Mouse (Mus musculus): ENCODE results near the gene Cadps. TPM values are rescaled to one million over a fixed set of nuclear protein-coding genes. Genes with fewer than 3 reads are reported as not detected.
"Not testable (repeated sequence)": the region's sequence is repeated elsewhere in the genome, so short reads cannot be mapped to it uniquely, and the experiment has no call there.

The Cadps gene
- polyA plus RNA-seq, 1 experiment from 2014 or later, result 5.0 TPM

DNA sequence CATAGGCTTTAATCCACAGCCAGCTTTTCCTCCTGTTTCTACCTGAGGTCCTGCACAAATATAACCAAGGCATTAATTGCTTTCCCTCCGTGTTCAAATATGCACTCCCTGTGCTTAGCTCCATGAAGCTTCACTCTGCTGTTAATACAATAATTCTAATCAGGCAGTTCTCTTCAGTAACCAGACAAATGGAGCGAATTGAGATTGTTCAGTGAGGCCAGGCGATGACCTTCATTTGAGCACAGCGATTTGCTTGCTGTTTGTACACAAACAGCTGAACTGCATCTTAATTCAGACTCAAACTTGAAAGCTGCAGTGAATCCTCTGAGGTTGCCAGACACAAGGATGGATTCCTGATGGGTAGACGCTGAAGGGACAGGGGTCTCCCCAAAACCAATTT is 239.3 kb downstream of the Cadps start:
- no peak overlapping the region for H3K9ac ChIP-seq (ENCODE audit: low read length)
- H3K36me3 ChIP-seq (ENCODE audit: control insufficient read depth, insufficient read depth, low read length), result no peaks in the 10 kb centered on the region
- no peak overlapping the region for H3K4me3 ChIP-seq (ENCODE audit: low read depth, low read length)
- no peaks in the 10 kb centered on the region for H3K27me3 ChIP-seq (replicated peaks; ENCODE audit: control insufficient read depth, insufficient read depth, low read length)
- DNase-seq (ENCODE audit: low spot score), result no peak
- H3K4me2 ChIP-seq (ENCODE audit: low read length), result no peak overlapping the region
- ATAC-seq (replicated peaks; ENCODE audit: low FRiP score, low TSS enrichment, low read depth), result no peak
- H3K27ac ChIP-seq (ENCODE audit: low read depth), result no peak overlapping the region
- peaks cover 4% of the 10 kb centered on the region; the same call in 1 of the 2 replicates for H3K4me1 ChIP-seq (replicated peaks; ENCODE audit: control insufficient read depth, insufficient read depth, low read length)
- WGBS, result 77% methylated on average over 5 of the region's 5 CpGs
- H3K9me3 ChIP-seq (ENCODE audit: control insufficient read depth, low read length), result no peaks in the 10 kb centered on the region

DNA sequence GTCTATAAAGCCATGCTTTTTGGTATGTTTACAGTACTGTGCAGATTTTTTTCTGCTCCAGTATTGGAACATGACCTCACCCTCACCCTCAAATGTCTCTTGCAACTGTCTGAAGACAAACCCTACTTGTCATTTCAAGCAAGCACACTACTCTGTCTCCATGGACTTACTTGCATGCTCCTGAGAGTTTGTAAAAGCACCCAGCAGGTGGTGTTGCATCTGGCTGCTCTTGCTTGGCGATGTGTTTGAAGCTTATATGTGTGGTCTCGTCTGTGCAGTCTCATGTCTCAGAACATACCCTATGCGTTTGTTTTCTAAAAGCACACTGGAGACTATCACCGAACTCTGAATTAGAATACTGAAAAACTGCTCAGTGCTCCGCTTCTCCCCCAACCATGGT is 241.2 kb downstream of the Cadps start:
- ATAC-seq (replicated peaks; ENCODE audit: low FRiP score, low TSS enrichment, low read depth), result no peak
- Histone ChIP-seq H3K27me3 (replicated peaks; ENCODE audit: control insufficient read depth, insufficient read depth, low read length) (no peaks in the 10 kb centered on the region), H3K4me2 (ENCODE audit: low read length) (no peak overlapping the region), H3K4me3 (ENCODE audit: low read depth, low read length) (no peak overlapping the region), H3K9me3 (ENCODE audit: control insufficient read depth, low read length) (no peaks in the 10 kb centered on the region), H3K4me1 (replicated peaks; ENCODE audit: control insufficient read depth, insufficient read depth, low read length) (peaks cover 4% of the 10 kb centered on the region; the same call in 1 of the 2 replicates), H3K9ac (ENCODE audit: low read length) (no peak overlapping the region), H3K27ac (ENCODE audit: low read depth) (no peak overlapping the region), H3K36me3 (ENCODE audit: control insufficient read depth, insufficient read depth, low read length) (no peaks in the 10 kb centered on the region)
- 55% methylated on average over 5 of the region's 5 CpGs for WGBS
- no peak for DNase-seq (ENCODE audit: low spot score)

DNA sequence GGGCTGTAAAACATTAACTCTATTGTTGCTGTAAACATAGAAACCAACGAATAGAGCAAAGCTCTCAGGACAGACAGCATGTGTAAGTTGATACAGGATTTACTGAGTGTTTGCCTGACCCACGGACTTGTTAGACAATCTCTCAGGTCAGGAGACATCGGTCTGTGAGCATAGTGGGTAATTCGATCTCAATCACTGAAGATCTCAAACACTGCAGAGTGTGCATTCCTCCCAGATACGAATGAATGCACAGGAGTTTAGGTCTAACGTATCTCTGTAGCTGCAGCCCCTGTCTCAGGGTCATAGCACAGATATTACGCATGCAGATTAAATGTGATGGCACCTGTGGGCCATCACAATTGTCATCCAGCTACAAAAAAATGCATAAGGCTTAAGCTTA is 242.1 kb downstream of the Cadps start:
- Histone ChIP-seq H3K4me2 (ENCODE audit: low read length) (no peak overlapping the region), H3K4me3 (ENCODE audit: low read depth, low read length) (no peak overlapping the region), H3K36me3 (ENCODE audit: control insufficient read depth, insufficient read depth, low read length) (no peaks in the 10 kb centered on the region), H3K4me1 (replicated peaks; ENCODE audit: control insufficient read depth, insufficient read depth, low read length) (peaks cover 4% of the 10 kb centered on the region; the same call in 1 of the 2 replicates), H3K9me3 (ENCODE audit: control insufficient read depth, low read length) (no peaks in the 10 kb centered on the region), H3K27me3 (replicated peaks; ENCODE audit: control insufficient read depth, insufficient read depth, low read length) (no peaks in the 10 kb centered on the region), H3K27ac (ENCODE audit: low read depth) (no peak overlapping the region), H3K9ac (ENCODE audit: low read length) (no peak overlapping the region)
- ATAC-seq (replicated peaks; ENCODE audit: low FRiP score, low TSS enrichment, low read depth), result no peak
- DNase-seq (ENCODE audit: low spot score), result no peak
- WGBS, result 15% methylated on average over 7 of the region's 7 CpGs

DNA sequence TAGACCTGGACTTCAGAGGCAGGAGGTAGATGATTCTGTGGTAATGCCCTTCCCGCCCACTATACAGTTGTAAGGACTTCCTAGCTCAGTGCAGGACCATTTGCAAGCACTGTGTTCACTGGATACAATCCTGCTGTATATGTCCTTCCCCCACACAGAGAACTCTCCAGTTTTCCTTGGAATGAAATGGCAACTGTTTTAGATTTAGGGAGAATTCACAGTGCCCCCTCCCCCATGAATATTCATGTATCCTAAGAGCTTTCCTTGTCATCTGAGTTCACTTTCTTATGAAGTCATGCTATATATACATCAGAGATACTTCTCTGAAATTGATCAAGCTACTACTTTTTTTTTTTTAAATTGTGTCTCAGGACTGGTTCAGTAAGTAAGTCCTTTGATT is 244.7 kb downstream of the Cadps start:
- no peak overlapping the region for H3K4me3 ChIP-seq (ENCODE audit: low read depth, low read length)

DNA sequence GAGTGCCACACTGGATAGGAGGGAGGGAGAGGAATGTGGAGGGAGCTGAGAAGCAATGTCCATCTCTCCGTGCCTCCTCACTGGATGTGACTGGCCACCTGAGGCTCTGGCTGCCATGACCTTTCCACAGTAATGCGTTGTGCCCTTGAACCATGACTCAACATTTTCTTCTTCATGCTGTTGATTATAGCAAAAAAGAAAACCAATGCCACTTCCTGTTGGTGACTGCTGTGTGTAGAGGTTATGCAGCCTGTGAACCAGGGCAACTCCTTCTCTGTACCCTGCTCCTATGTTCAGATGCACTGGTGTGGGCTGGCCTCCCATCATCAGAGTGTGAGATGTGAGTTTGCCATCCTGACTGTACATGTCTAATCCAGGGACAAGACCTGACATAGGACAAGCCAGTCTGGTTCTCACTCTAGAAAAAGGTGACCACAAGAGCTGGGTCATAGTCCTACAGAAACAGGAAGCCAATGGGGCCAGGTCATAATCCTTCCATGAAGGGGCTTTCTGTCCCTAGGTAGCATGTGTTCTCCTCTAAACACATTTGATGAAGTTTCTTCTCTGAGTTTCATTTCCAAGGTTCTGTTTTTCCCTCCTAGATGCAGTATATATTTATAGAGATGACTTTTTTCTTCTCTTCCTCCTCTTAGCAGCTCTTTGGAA is 245.3 kb downstream of the Cadps start:
- Histone ChIP-seq H3K36me3 (ENCODE audit: control insufficient read depth, insufficient read depth, low read length) (no peaks in the 10 kb centered on the region), H3K4me2 (ENCODE audit: low read length) (no peak overlapping the region), H3K9me3 (ENCODE audit: control insufficient read depth, low read length) (no peaks in the 10 kb centered on the region), H3K4me3 (ENCODE audit: low read depth, low read length) (no peak overlapping the region), H3K4me1 (replicated peaks; ENCODE audit: control insufficient read depth, insufficient read depth, low read length) (peaks cover 4% of the 10 kb centered on the region; the same call in 1 of the 2 replicates), H3K9ac (ENCODE audit: low read length) (no peak overlapping the region), H3K27me3 (replicated peaks; ENCODE audit: control insufficient read depth, insufficient read depth, low read length) (no peaks in the 10 kb centered on the region), H3K27ac (ENCODE audit: low read depth) (no peak overlapping the region)
- DNase-seq (ENCODE audit: low spot score), result no peak
- ATAC-seq (replicated peaks; ENCODE audit: low FRiP score, low TSS enrichment, low read depth), result no peak
- 67% methylated on average over 2 of the region's 2 CpGs for WGBS

More for the DNA sequence above, 244.7 kb downstream of the Cadps start:
- DNase-seq (ENCODE audit: low spot score) (no peak), ATAC-seq (replicated peaks; ENCODE audit: low FRiP score, low TSS enrichment, low read depth) (no peak)
- H3K9me3 ChIP-seq (ENCODE audit: control insufficient read depth, low read length), result no peaks in the 10 kb centered on the region
- no peak overlapping the region for H3K9ac ChIP-seq (ENCODE audit: low read length)
- H3K27me3 ChIP-seq (replicated peaks; ENCODE audit: control insufficient read depth, insufficient read depth, low read length), result no peaks in the 10 kb centered on the region
- no peak overlapping the region for H3K4me2 ChIP-seq (ENCODE audit: low read length)
- H3K36me3 ChIP-seq (ENCODE audit: control insufficient read depth, insufficient read depth, low read length), result no peaks in the 10 kb centered on the region
- H3K4me1 ChIP-seq (replicated peaks; ENCODE audit: control insufficient read depth, insufficient read depth, low read length), result peaks cover 4% of the 10 kb centered on the region; the same call in 1 of the 2 replicates
- no peak overlapping the region for H3K27ac ChIP-seq (ENCODE audit: low read depth)
- WGBS, result 81% methylated on average over 1 of the region's 1 CpGs

DNA sequence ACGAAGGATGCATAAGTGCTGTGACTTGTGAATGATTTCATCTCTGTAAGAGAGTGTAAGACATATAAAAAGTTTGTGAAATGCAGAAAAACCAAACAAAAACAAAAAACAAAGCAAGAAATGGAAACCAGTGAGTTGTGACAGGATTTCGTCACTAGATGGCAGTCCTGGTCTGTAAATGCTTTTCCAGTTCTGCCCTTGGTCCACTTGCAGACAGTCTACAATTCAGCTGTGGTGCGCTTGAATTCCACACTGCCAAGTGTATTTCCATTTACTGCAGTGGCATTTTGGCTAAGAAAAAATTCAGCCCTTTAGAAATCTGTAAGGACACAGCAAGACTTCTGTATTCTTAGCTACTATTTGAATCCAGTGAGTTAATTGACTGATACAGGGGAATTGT is 247.8 kb downstream of the Cadps start:
- Histone ChIP-seq H3K4me2 (ENCODE audit: low read length) (no peak overlapping the region), H3K4me3 (ENCODE audit: low read depth, low read length) (no peak overlapping the region), H3K4me1 (replicated peaks; ENCODE audit: control insufficient read depth, insufficient read depth, low read length) (no peaks in the 10 kb centered on the region), H3K27ac (ENCODE audit: low read depth) (no peak overlapping the region), H3K27me3 (replicated peaks; ENCODE audit: control insufficient read depth, insufficient read depth, low read length) (no peaks in the 10 kb centered on the region), H3K9ac (ENCODE audit: low read length) (no peak overlapping the region), H3K36me3 (ENCODE audit: control insufficient read depth, insufficient read depth, low read length) (no peaks in the 10 kb centered on the region), H3K9me3 (ENCODE audit: control insufficient read depth, low read length) (no peaks in the 10 kb centered on the region)
- ATAC-seq (replicated peaks; ENCODE audit: low FRiP score, low TSS enrichment, low read depth) (no peak), DNase-seq (ENCODE audit: low spot score) (peak; percentile 71)
- WGBS, result 15% methylated on average over 3 of the region's 3 CpGs

DNA sequence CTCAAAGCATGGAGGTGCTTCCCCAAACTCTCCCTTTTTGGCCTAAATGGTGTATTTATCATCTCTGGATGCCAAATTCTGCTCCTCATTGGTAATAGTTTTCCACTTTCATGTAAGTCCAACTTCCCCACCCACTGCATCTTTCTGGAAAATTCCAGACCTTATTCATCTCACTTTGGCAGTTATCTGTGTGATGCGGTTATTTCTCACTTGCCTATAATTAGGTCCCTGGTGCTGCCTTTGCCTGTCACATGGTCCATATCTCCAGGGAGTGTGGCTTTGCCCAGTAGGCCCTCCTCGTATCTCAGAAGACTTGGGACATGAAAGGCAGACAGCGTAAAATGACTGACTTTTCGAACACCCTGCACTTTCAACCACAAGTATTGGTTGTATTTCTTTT is 248.5 kb downstream of the Cadps start:
- Histone ChIP-seq H3K27ac (ENCODE audit: low read depth) (no peak overlapping the region), H3K9me3 (ENCODE audit: control insufficient read depth, low read length) (no peaks in the 10 kb centered on the region), H3K4me2 (ENCODE audit: low read length) (no peak overlapping the region), H3K4me3 (ENCODE audit: low read depth, low read length) (no peak overlapping the region), H3K27me3 (replicated peaks; ENCODE audit: control insufficient read depth, insufficient read depth, low read length) (no peaks in the 10 kb centered on the region), H3K4me1 (replicated peaks; ENCODE audit: control insufficient read depth, insufficient read depth, low read length) (no peaks in the 10 kb centered on the region), H3K36me3 (ENCODE audit: control insufficient read depth, insufficient read depth, low read length) (no peaks in the 10 kb centered on the region), H3K9ac (ENCODE audit: low read length) (no peak overlapping the region)
- no peak for ATAC-seq (replicated peaks; ENCODE audit: low FRiP score, low TSS enrichment, low read depth)
- WGBS, result 87% methylated on average over 4 of the region's 4 CpGs
- no peak for DNase-seq (ENCODE audit: low spot score)

DNA sequence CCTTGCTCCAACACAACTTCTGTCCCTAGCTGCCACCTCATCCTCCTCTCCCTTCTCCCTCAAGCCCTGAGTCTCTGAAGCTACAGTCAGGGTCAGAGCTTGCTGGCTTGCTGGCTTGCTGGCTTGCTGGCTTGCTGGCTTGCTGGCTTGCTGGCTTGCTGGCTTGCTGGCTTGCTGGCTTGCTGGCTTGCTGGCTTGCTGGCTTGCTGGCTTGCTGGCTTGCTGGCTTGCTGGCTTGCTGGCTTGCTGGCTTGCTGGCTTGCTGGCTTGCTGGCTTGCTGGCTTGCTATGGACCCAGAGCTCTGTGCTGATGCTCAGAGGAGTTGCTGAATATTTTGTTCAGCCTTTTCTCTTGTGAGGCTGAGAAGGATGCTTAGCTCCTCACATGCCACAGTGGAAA is 261.1 kb downstream of the Cadps start:
- H3K27me3 ChIP-seq (replicated peaks; ENCODE audit: control insufficient read depth, insufficient read depth, low read length); ATAC-seq (replicated peaks; ENCODE audit: low FRiP score, low TSS enrichment, low read depth); H3K4me3 ChIP-seq (ENCODE audit: low read depth, low read length); H3K27ac ChIP-seq (ENCODE audit: low read depth); H3K9ac ChIP-seq (ENCODE audit: low read length); H3K4me1 ChIP-seq (replicated peaks; ENCODE audit: control insufficient read depth, insufficient read depth, low read length); H3K36me3 ChIP-seq (ENCODE audit: control insufficient read depth, insufficient read depth, low read length); H3K9me3 ChIP-seq (ENCODE audit: control insufficient read depth, low read length); H3K4me2 ChIP-seq (ENCODE audit: low read length); DNase-seq (ENCODE audit: low spot score): not testable (repeated sequence)

DNA sequence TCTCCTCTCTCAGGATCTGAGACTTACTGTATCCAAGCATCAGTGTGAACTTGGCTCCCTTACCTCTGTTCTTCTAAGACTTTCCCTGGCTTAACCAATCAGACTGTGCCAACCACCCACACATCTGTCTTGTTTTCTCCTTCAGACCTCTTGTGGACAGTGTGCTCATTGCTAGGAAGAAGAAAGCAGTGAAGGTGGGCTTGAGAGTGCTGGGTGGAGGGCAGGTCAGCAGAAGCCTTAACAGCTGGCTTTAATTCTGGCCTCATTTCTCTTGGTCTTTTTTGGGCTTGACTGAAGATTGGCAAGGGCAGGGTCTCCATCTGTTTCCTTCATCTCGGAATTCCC is 262.7 kb downstream of the Cadps start:
- Histone ChIP-seq H3K9me3 (ENCODE audit: control insufficient read depth, low read length) (no peaks in the 10 kb centered on the region), H3K36me3 (ENCODE audit: control insufficient read depth, insufficient read depth, low read length) (no peaks in the 10 kb centered on the region), H3K9ac (ENCODE audit: low read length) (no peak overlapping the region), H3K27me3 (replicated peaks; ENCODE audit: control insufficient read depth, insufficient read depth, low read length) (no peaks in the 10 kb centered on the region), H3K4me3 (ENCODE audit: low read depth, low read length) (no peak overlapping the region), H3K4me1 (replicated peaks; ENCODE audit: control insufficient read depth, insufficient read depth, low read length) (no peaks in the 10 kb centered on the region), H3K4me2 (ENCODE audit: low read length) (no peak overlapping the region), H3K27ac (ENCODE audit: low read depth) (no peak overlapping the region)
- WGBS, result 76% methylated on average over 1 of the region's 1 CpGs
- no peak for ATAC-seq (replicated peaks; ENCODE audit: low FRiP score, low TSS enrichment, low read depth)
- no peak for DNase-seq (ENCODE audit: low spot score)

All from intestine, embryonic 14.5 days (tissue).